16 mouse cellular contexts compared by ENCODE assay signal in genomic region chr5:125039377-125040027, GRCm38 (mm10). TPM values are rescaled to one million over a fixed set of nuclear protein-coding genes. Genes with fewer than 3 reads are reported as not detected.
DNase-seq lines count a peak whose midpoint lies in the region; ATAC-seq lines count a peak whose summit lies in the region.
"Had no signal": no experiment of that assay in that cellular context is flagged by ENCODE, and none has a peak within 500 bp of the region (broad histone marks: within the 10 kb centered on the region; RNA-seq: fewer than 3 reads in every experiment).

No protein-coding gene starts in this region.

- H3K27me3 ChIP-seq in embryonic facial prominence, embryonic 15.5 days: no peaks in the 10 kb centered on the region
- H3K27me3 ChIP-seq in embryonic facial prominence, embryonic 10.5 days (replicated peaks; ENCODE audit: low read depth, poor library complexity, severe bottlenecking): no peaks in the 10 kb centered on the region
- H3K27me3 ChIP-seq in limb, embryonic 15.5 days: no peaks in the 10 kb centered on the region
- H3K27me3 ChIP-seq: embryonic facial prominence, embryonic 13.5 days had no signal

- no peak overlapping the region for H3K9ac ChIP-seq in embryonic facial prominence, embryonic 15.5 days
- no peak overlapping the region for H3K9ac ChIP-seq in limb, embryonic 15.5 days
- H3K9ac ChIP-seq: embryonic facial prominence, embryonic 13.5 days; liver, postnatal 0 days had no signal

- DNase-seq in embryonic facial prominence, embryonic 10.5 days (ENCODE audit: low spot score): no peak
- peak; percentile 54 for DNase-seq in left cerebral cortex, postnatal 4 days
- no peak for DNase-seq in left cerebral cortex, adult 9 months (ENCODE audit: low spot score in 2 of 2)
- peak; percentile 54 for DNase-seq in cerebellum, adult 11 months
- no peak for DNase-seq in left cerebral cortex, postnatal 14 days (ENCODE audit: low spot score in 2 of 2)
- DNase-seq: right cerebral cortex, postnatal 4 days; thymus, postnatal 36 days had no signal

- WGBS in embryonic facial prominence, embryonic 15.5 days: 86% methylated on average over 8 of the region's 8 CpGs
- 93% methylated on average over 8 of the region's 8 CpGs for WGBS in embryonic facial prominence, embryonic 10.5 days
- 86% methylated on average over 8 of the region's 8 CpGs for WGBS in limb, embryonic 15.5 days

- H3K4me1 ChIP-seq in embryonic facial prominence, embryonic 15.5 days: peaks cover 27% of the 10 kb centered on the region
- H3K4me1 ChIP-seq in embryonic facial prominence, embryonic 10.5 days: peaks cover 6% of the 10 kb centered on the region; the same call in 1 of the 2 replicates
- H3K4me1 ChIP-seq in limb, embryonic 15.5 days: peaks cover 31% of the 10 kb centered on the region

- no peaks in the 10 kb centered on the region for H3K9me3 ChIP-seq in embryonic facial prominence, embryonic 15.5 days (replicated peaks)
- no peaks in the 10 kb centered on the region for H3K9me3 ChIP-seq in embryonic facial prominence, embryonic 10.5 days
- H3K9me3 ChIP-seq in limb, embryonic 15.5 days: no peaks in the 10 kb centered on the region
- H3K9me3 ChIP-seq: embryonic facial prominence, embryonic 13.5 days; hindbrain, embryonic 10.5 days had no signal

- ATAC-seq in embryonic facial prominence, embryonic 15.5 days (ENCODE audit: insufficient number of reproducible peaks, low FRiP score, low TSS enrichment, low read depth): no peak
- ATAC-seq in limb, embryonic 15.5 days (ENCODE audit: insufficient number of reproducible peaks, low FRiP score, low TSS enrichment, low read depth): no peak
- ATAC-seq in erythroid progenitor cell, adult 5-6 weeks (replicated peaks; ENCODE audit: low FRiP score, poor library complexity, severe bottlenecking): no peak
- ATAC-seq: forebrain, embryonic 16.5 days had no signal

- H3K4me3 ChIP-seq in embryonic facial prominence, embryonic 15.5 days (replicated peaks): no peak overlapping the region
- H3K4me3 ChIP-seq in embryonic facial prominence, embryonic 10.5 days: no peak overlapping the region
- no peak overlapping the region for H3K4me3 ChIP-seq in limb, embryonic 15.5 days
- H3K4me3 ChIP-seq: embryonic facial prominence, embryonic 13.5 days; hindbrain, embryonic 10.5 days had no signal

- no peak overlapping the region for H3K4me2 ChIP-seq in embryonic facial prominence, embryonic 15.5 days (replicated peaks)
- H3K4me2 ChIP-seq in limb, embryonic 15.5 days: no peak overlapping the region
- H3K4me2 ChIP-seq: embryonic facial prominence, embryonic 13.5 days had no signal

- H3K27ac ChIP-seq in embryonic facial prominence, embryonic 15.5 days (replicated peaks): 0 out of 2 replicates have a peak overlapping the region, but pooled peaks have one; percentile 34
- no peak overlapping the region for H3K27ac ChIP-seq in embryonic facial prominence, embryonic 10.5 days (replicated peaks)
- H3K27ac ChIP-seq in limb, embryonic 15.5 days: peak overlapping the region; percentile 59; the same call in 1 of the 2 replicates
- H3K27ac ChIP-seq: embryonic facial prominence, embryonic 13.5 days; hindbrain, embryonic 10.5 days had no signal

- peaks cover 91% of the 10 kb centered on the region for H3K36me3 ChIP-seq in embryonic facial prominence, embryonic 15.5 days
- peaks cover 97% of the 10 kb centered on the region for H3K36me3 ChIP-seq in embryonic facial prominence, embryonic 10.5 days (replicated peaks)
- peaks cover 91% of the 10 kb centered on the region for H3K36me3 ChIP-seq in limb, embryonic 15.5 days
- H3K36me3 ChIP-seq: G1E had no signal

- intact Hi-C loops in left cerebral cortex, postnatal 4 days (cut with DNase I): no loop called here
- intact Hi-C loops in left cerebral cortex, postnatal 14 days (cut with DNase I): no loop called here

RNA-seq across cellular contexts. Expression of gene Rflna, which starts 36.5 kb away (rescaled TPM):
- 22.1 and 24.0 TPM in 2 replicates for polyA plus RNA-seq in embryonic facial prominence, embryonic 15.5 days (2015; fragmentation: Nextera tagmentation; extraction: Ambion mirVana)
- 5.1 and 6.9 TPM in 2 replicates for polyA plus RNA-seq in embryonic facial prominence, embryonic 10.5 days (2016; fragmentation: Nextera tagmentation; extraction: Ambion mirVana)
- 1 to 10 TPM; 2.0 to 2.1 TPM for total RNA-seq in left cerebral cortex, postnatal 4 days (2021)
- polyA plus RNA-seq in limb, embryonic 15.5 days (2015; fragmentation: Nextera tagmentation; extraction: Ambion mirVana): 36.9 and 40.7 TPM in 2 replicates
- total RNA-seq in left cerebral cortex, postnatal 14 days (2021): 1 to 10 TPM; 1.7 to 2.2 TPM
- not detected in 2 replicates for total RNA-seq in erythroid progenitor cell, adult 5-6 weeks (2015; ENCODE audit: low replicate concordance)
- not detected in 2 replicates for total RNA-seq in erythroid progenitor cell, adult 5-6 weeks (2017; ENCODE audit: low replicate concordance)
- total RNA-seq: G1E; megakaryocyte progenitor cell, adult 5-6 weeks had no signal
- polyA plus RNA-seq: G1E had no signal

Comparison
In these comparisons a context has a peak if more than half of its experiments do, and no peak if none do; other contexts are left out.
1. DNase-seq: peak in left cerebral cortex, postnatal 4 days (single experiment) and cerebellum, adult 11 months (single experiment); none in embryonic facial prominence, embryonic 10.5 days (single experiment), left cerebral cortex, adult 9 months (0 of 2) and left cerebral cortex, postnatal 14 days (0 of 2).